Mouse (Mus musculus) small intestine, adult 2 months (tissue): ENCODE data around the gene Tmco4. TPM values are rescaled to one million over a fixed set of nuclear protein-coding genes. Genes with fewer than 3 reads are reported as not detected.
A peak's percentile ranks its signal among the peaks of the same experiment; 100 is the strongest.
"Not testable (repeated sequence)": the region's sequence is repeated elsewhere in the genome, so short reads cannot be mapped to it uniquely, and the experiment has no call there.

ENCODE experiments used
- H3K27ac ChIP-seq: fragments of 200-500 bp; 2 replicates; pipeline ENCODE4 v1.5.1; 2012; ENCODE audit warnings: low read depth, low read length, control low read depth, inconsistent platforms; ENCODE audit not compliant: insufficient read depth
- H3K27me3 ChIP-seq: fragments of 200-500 bp; 2 replicates; pipeline ENCODE4 v1.6.1; 2012; ENCODE audit warnings: mild to moderate bottlenecking, moderate library complexity, low read length, inconsistent platforms; ENCODE audit not compliant: control insufficient read depth, insufficient read depth
- H3K36me3 ChIP-seq: fragments of 200-500 bp; 2 replicates; pipeline ENCODE4 v1.6.1; 2012; ENCODE audit warnings: mild to moderate bottlenecking, low read length, control low read depth, inconsistent platforms; ENCODE audit not compliant: control insufficient read depth, insufficient read depth
- H3K4me1 ChIP-seq: fragments of 200-500 bp; 2 replicates; pipeline ENCODE4 v1.6.1; 2012; ENCODE audit warnings: low read length, inconsistent platforms, mixed read lengths; ENCODE audit not compliant: control insufficient read depth, insufficient read depth, insufficient read length
- H3K4me3 ChIP-seq: fragments of 200-500 bp; 2 replicates; pipeline ENCODE4 v1.5.1; 2012; ENCODE audit warnings: low read depth, mild to moderate bottlenecking, control low read depth, inconsistent platforms, low read length, moderate library complexity
- CTCF ChIP-seq: fragments of 200-500 bp; IDR thresholded peaks from 2 replicates; pipeline ENCODE4 v1.5.1; 2012; ENCODE audit warnings: low read depth, mild to moderate bottlenecking, control low read depth, inconsistent platforms, low read length, moderate library complexity, mixed read lengths; ENCODE audit not compliant: insufficient replicate concordance, insufficient read length; ENCODE audit errors: extremely low read depth
- POLR2A ChIP-seq: fragments of 200-500 bp; IDR thresholded peaks from 2 replicates; pipeline ENCODE4 v1.6.1; 2012; ENCODE audit warnings: low read depth, mild to moderate bottlenecking, control low read depth, inconsistent platforms, low read length, moderate library complexity
- WGBS: fragments of 180-500 bp; shearing (Covaris S2); methylation state at CpG from one replicate; pipeline ENCODE4 v1.1.7; 2018; 5-methylcytosine and 5-hydroxymethylcytosine counted together
- polyA plus RNA-seq: library from polyadenylated mRNA; depleted of rRNA; stranded (reverse); fragments of >200 nt; gene quantifications from 2 replicates; pipeline ENCODE4 v1.2.3, GENCODE M21; 2012

The Tmco4 gene
- polyA plus RNA-seq, 1 experiment: 34.2 TPM

DNA sequence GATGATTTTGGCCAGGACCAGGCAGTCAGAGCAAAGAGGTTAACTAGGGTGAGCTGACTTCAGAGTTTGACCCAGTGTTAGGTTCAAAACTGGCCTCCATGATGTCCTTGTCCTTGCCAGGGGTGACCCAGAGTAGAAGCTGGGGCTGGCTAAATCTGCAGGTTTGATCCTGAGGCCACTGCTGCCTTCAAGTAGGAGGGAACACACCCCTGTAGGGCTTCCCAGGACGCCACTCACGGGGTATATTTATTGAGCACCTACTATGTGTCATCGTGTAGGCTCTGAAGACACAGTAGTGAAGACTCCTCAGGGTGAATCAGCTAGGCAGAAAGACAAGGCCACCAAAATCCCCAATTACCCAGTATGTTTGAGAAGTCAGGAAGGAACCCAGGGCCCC, 1.0 kb downstream of the Tmco4 start:
- WGBS: 51% methylated on average over 3 of the region's 3 CpGs
- TF ChIP-seq CTCF: no peak
- TF ChIP-seq POLR2A: no peak

DNA sequence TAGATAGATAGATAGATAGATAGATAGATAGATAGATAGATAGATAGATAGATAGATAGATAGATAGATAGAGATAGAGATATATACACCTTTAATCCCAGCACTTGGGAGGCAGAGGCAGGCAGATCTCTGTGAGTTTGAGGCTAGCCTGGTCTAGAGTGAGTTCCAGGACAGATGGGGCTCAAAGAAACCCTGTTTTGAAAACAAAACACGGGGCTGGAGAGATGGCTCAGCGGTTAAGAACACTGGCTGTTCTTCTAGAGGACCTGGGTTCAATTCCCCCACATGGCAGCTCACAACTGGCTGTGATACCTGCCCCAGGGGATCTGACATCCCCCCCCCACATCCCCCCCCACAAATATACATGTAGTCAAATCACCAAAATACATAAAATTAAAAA, 1.9 kb downstream of the Tmco4 start:
- H3K36me3 ChIP-seq, H3K27me3 ChIP-seq, H3K4me3 ChIP-seq, H3K27ac ChIP-seq: not testable (repeated sequence)
- 86% methylated on average over 2 of the region's 2 CpGs for WGBS
- H3K4me1 ChIP-seq: peaks cover 23% of the 10 kb centered on the region; the same call in 1 of the 2 replicates

More for the DNA sequence above, 1.0 kb downstream of the Tmco4 start:
- Histone ChIP-seq H3K4me1 (peaks cover 20% of the 10 kb centered on the region; the same call in 1 of the 2 replicates), H3K4me3 (peak overlapping the region; percentile 82), H3K27me3 (no peaks in the 10 kb centered on the region), H3K36me3 (peaks cover 3% of the 10 kb centered on the region; the same call in 1 of the 2 replicates), H3K27ac (peak overlapping the region; percentile 99)

DNA sequence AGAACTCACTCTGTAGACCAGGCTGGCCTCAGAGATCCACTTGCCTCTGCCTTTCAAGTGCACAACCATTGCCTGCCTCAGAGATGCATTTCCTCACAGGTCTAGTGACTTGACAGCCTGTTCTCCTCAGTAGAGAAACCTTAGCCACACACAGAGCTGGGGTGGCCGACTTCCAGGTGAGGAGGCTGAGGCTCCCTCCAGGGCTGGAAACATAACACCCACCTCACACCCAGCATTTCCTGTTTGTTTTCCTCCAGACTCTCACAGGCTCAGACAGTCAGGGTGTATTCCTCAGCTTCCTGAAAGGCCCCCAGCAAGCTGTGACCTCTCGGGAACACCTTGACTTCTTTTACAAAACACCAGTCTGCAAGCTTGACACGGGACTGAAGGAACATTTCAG, 2.5 kb downstream of the Tmco4 start:
- H3K36me3 ChIP-seq: peaks cover 7% of the 10 kb centered on the region; the same call in 1 of the 2 replicates
- TF ChIP-seq CTCF: no peak
- TF ChIP-seq POLR2A: no peak
- no peak overlapping the region for H3K4me3 ChIP-seq
- no peaks in the 10 kb centered on the region for H3K27me3 ChIP-seq
- WGBS: 76% methylated on average over 3 of the region's 3 CpGs
- peaks cover 23% of the 10 kb centered on the region; the same call in 1 of the 2 replicates for H3K4me1 ChIP-seq
- H3K27ac ChIP-seq: no peak overlapping the region

DNA sequence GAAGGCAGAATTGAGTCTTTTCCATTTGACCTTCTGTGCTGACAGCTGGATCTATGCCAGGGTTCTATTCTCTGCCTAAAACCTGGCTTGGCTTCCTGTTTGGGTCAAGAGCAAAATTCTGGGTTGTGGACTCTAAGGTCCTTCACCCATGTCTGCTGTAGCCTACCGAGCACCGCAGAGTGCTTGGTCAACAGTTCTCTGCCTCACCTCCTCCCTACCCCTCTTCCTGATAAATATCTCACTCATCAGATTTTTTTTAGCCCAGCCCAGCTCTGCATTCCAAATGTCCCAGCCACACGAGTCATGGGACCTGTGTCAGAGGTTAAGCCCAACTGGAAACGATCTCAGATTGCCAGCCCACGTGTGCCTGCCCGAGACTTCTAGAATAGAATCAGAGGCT, 3.4 kb downstream of the Tmco4 start:
- no peaks in the 10 kb centered on the region for H3K27me3 ChIP-seq

DNA sequence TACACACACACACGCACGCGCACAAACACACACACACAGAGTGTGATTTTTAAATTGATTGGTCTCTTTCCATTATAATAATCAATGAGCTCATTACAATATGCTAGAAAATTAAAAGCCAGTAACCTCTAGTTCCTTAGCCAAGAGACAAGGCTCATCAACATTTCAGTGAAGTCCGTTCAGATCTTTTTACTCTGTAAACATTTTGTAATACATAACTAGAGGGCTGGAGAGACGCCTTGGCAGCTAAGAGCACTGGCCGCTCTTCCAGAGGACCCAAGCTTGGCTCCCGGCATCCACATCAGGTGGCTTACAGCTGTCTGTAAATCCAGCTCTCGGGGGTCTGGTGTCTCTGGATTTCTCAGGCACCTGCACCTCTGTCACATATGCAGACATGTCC, 7.3 kb downstream of the Tmco4 start:
- TF ChIP-seq POLR2A (no peak), CTCF (no peak)
- no peak overlapping the region for H3K4me3 ChIP-seq
- WGBS: 91% methylated on average over 8 of the region's 8 CpGs
- H3K4me1 ChIP-seq: peaks cover 8% of the 10 kb centered on the region
- peaks cover 14% of the 10 kb centered on the region for H3K36me3 ChIP-seq
- H3K27me3 ChIP-seq: no peaks in the 10 kb centered on the region
- H3K27ac ChIP-seq: 0 out of 2 replicates have a peak overlapping the region, but pooled peaks have one; percentile 44

More for the DNA sequence above, 3.4 kb downstream of the Tmco4 start:
- H3K4me1 ChIP-seq: peaks cover 19% of the 10 kb centered on the region; the same call in 1 of the 2 replicates
- TF ChIP-seq POLR2A (no peak), CTCF (no peak)
- H3K36me3 ChIP-seq: peaks cover 7% of the 10 kb centered on the region; the same call in 1 of the 2 replicates
- H3K27ac ChIP-seq: no peak overlapping the region
- WGBS: 77% methylated on average over 6 of the region's 6 CpGs
- H3K4me3 ChIP-seq: no peak overlapping the region

DNA sequence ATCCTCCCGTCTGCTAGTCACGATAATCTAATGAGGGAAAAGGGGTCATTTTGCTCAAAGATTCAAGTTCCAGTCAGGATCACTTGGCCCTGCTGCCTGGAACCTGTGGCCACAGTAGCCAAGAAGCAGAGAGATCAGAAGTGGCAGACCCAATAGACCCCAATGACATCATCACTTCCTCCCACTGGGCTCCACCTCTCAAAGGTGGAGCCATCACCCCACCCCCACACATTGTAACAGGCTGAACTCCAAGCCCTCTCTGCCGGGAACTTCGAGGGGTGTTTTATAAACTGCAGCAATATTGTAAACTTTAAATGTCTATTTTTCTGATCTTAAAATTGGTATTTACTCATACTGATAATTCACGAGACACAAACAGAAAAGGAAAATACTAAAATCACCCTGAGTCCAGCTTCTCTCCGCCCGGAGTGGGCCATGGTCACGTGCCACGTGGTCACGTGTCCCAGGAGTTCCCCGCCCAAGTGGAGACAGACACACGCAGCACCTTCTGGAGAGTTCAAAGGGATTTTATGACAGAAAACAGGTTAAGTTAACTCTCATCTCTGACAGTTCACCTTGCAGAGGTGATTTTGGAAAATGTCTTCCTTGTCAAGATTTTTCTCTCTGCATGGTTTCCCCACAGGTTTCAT, 8.2 kb downstream of the Tmco4 start:
- Histone ChIP-seq H3K4me1 (peaks cover 8% of the 10 kb centered on the region), H3K27ac (no peak overlapping the region), H3K36me3 (peaks cover 20% of the 10 kb centered on the region), H3K4me3 (no peak overlapping the region), H3K27me3 (no peaks in the 10 kb centered on the region)
- 62% methylated on average over 12 of the region's 12 CpGs for WGBS
- TF ChIP-seq CTCF (no peak), POLR2A (no peak)

DNA sequence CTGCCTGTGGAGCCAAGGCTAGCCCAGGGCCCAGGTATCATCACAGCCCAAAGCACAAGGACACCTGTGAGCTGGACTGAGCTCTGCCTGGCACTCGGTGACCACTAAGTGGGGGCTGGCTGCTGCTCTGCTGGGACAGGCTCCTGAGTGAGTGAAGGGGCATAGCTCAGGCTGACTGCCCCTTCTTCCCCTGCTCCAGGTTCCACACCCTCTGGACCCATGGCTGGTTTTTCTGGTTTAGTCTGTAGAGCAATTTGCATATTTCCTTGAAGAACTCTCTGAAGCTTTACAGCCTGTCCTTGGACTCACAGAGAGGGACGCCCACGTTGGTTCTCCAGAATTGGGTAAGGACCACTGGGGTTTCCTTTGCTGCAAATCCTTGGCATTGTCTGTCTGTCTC, 10.7 kb downstream of the Tmco4 start:
- no peak overlapping the region for H3K4me3 ChIP-seq
- no peak overlapping the region for H3K27ac ChIP-seq
- peaks cover 3% of the 10 kb centered on the region; the same call in 1 of the 2 replicates for H3K4me1 ChIP-seq
- no peaks in the 10 kb centered on the region for H3K27me3 ChIP-seq
- TF ChIP-seq POLR2A (no peak), CTCF (no peak)
- 49% methylated on average over 3 of the region's 3 CpGs for WGBS
- H3K36me3 ChIP-seq: peaks cover 19% of the 10 kb centered on the region
